Mouse (Mus musculus): ENCODE measurements around the gene 2310034G01Rik.

- no peak for TF ChIP-seq CHD2 (IDR thresholded peaks at IDR 0.05; ENCODE audit: low read length)
- no peak for TF ChIP-seq TBP (IDR thresholded peaks at IDR 0.05; ENCODE audit: low read depth, low read length)
- no peak for TF ChIP-seq MYC (IDR thresholded peaks at IDR 0.05; ENCODE audit: low read depth, low read length)
- TF ChIP-seq SIN3A (IDR thresholded peaks at IDR 0.05; ENCODE audit: low read length) = no peak
These were observed 27.7 kb downstream of the 2310034G01Rik start for GRCm38 (mm10) chr19:46322144-46322995.

All from MEL (cell line).